In genomic region chr6:40121494-40121893, GRCm38 (mm10) we compare ENCODE assay signal across 23 mouse cellular contexts.
DNase-seq lines count a peak whose midpoint lies in the region; ATAC-seq and TF ChIP-seq lines count a peak whose summit lies in the region.
"Had no signal": no experiment of that assay in that cellular context is flagged by ENCODE, and none has a peak within 500 bp of the region (broad histone marks: within the 10 kb centered on the region; RNA-seq: fewer than 3 reads in every experiment).

No protein-coding gene starts in this region.

- no peak for DNase-seq in hindbrain, embryonic 14.5 days (ENCODE audit: low spot score)
- DNase-seq in hindbrain, embryonic 10.5 days (ENCODE audit: low spot score): no peak
- no peak for DNase-seq in neural tube, embryonic 10.5 days (ENCODE audit: extremely low spot score, low spot score)
- no peak for DNase-seq in midbrain, postnatal 0 days (ENCODE audit: low spot score)
- DNase-seq in ovary, postnatal 14 days (ENCODE audit: low spot score): no peak
- DNase-seq in c-Kit-positive CD71-positive TER-119-positive erythroid progenitor cells, embryonic 14.5 days (ENCODE audit: low spot score): no peak
- DNase-seq: adrenal gland, postnatal 10 days; cerebellum, adult 11 months; cerebellum, adult 9-11 months; gastrocnemius, postnatal 25 days; heart, postnatal 36 days; kidney, adult 8-10 months; kidney, postnatal 25 days; lung, adult 18-20 months; lung, postnatal 10 days; thymus, postnatal 25 days had no signal

- no peak overlapping the region for H3K4me2 ChIP-seq in hindbrain, embryonic 14.5 days (replicated peaks)
- H3K4me2 ChIP-seq in neural tube, embryonic 15.5 days: no peak overlapping the region
- no peak overlapping the region for H3K4me2 ChIP-seq in forebrain, embryonic 16.5 days (ENCODE audit: low read length)
- no peak overlapping the region for H3K4me2 ChIP-seq in midbrain, postnatal 0 days (ENCODE audit: low read depth, low read length, poor library complexity, severe bottlenecking)
- H3K4me2 ChIP-seq: embryonic facial prominence, embryonic 15.5 days; intestine, embryonic 15.5 days; limb, embryonic 13.5 days; liver, embryonic 12.5 days; stomach, embryonic 15.5 days had no signal

- peaks cover 7% of the 10 kb centered on the region for H3K4me1 ChIP-seq in hindbrain, embryonic 14.5 days (replicated peaks; ENCODE audit: control insufficient read depth, insufficient read depth, low read length)
- no peaks in the 10 kb centered on the region for H3K4me1 ChIP-seq in hindbrain, embryonic 10.5 days (replicated peaks)
- peaks cover 6% of the 10 kb centered on the region for H3K4me1 ChIP-seq in neural tube, embryonic 15.5 days
- H3K4me1 ChIP-seq in forebrain, embryonic 16.5 days (replicated peaks; ENCODE audit: control insufficient read depth, insufficient read depth, low read length): peaks cover 16% of the 10 kb centered on the region
- peaks cover 13% of the 10 kb centered on the region for H3K4me1 ChIP-seq in midbrain, postnatal 0 days (ENCODE audit: insufficient read depth, low read length)
- H3K4me1 ChIP-seq: intestine, embryonic 15.5 days; liver, embryonic 12.5 days; stomach, embryonic 15.5 days had no signal

- no peak overlapping the region for H3K9ac ChIP-seq in hindbrain, embryonic 14.5 days
- no peak overlapping the region for H3K9ac ChIP-seq in neural tube, embryonic 15.5 days (replicated peaks)
- H3K9ac ChIP-seq in forebrain, embryonic 16.5 days (replicated peaks; ENCODE audit: low read depth, low read length): no peak overlapping the region
- no peak overlapping the region for H3K9ac ChIP-seq in midbrain, postnatal 0 days (replicated peaks; ENCODE audit: low read length, poor library complexity, severe bottlenecking)
- H3K9ac ChIP-seq: embryonic facial prominence, embryonic 15.5 days; intestine, embryonic 15.5 days; limb, embryonic 13.5 days; liver, embryonic 12.5 days; stomach, embryonic 15.5 days had no signal

- H3K27ac ChIP-seq in hindbrain, embryonic 14.5 days: peak overlapping the region; percentile 32; the same call in 1 of the 2 replicates
- no peak overlapping the region for H3K27ac ChIP-seq in hindbrain, embryonic 10.5 days
- peak overlapping the region; percentile 10; the same call in 1 of the 2 replicates for H3K27ac ChIP-seq in neural tube, embryonic 15.5 days (replicated peaks)
- H3K27ac ChIP-seq in forebrain, embryonic 16.5 days (ENCODE audit: low read length): peak overlapping the region; percentile 44; the same call in 1 of the 2 replicates
- H3K27ac ChIP-seq in midbrain, postnatal 0 days (ENCODE audit: low read depth, low read length): peak overlapping the region; percentile 59
- H3K27ac ChIP-seq: embryonic facial prominence, embryonic 15.5 days; intestine, embryonic 15.5 days; limb, embryonic 13.5 days; liver, embryonic 12.5 days; stomach, embryonic 15.5 days had no signal

- no peaks in the 10 kb centered on the region for H3K27me3 ChIP-seq in hindbrain, embryonic 14.5 days (ENCODE audit: control insufficient read depth, insufficient read depth, low read length)
- H3K27me3 ChIP-seq in hindbrain, embryonic 10.5 days (ENCODE audit: insufficient read depth, poor library complexity, severe bottlenecking): no peaks in the 10 kb centered on the region
- H3K27me3 ChIP-seq in neural tube, embryonic 15.5 days (replicated peaks): no peaks in the 10 kb centered on the region
- H3K27me3 ChIP-seq in forebrain, embryonic 16.5 days (replicated peaks; ENCODE audit: control insufficient read depth, insufficient read depth, low read length): no peaks in the 10 kb centered on the region
- no peaks in the 10 kb centered on the region for H3K27me3 ChIP-seq in midbrain, postnatal 0 days (ENCODE audit: insufficient read depth, low read length)
- H3K27me3 ChIP-seq: embryonic facial prominence, embryonic 15.5 days; intestine, embryonic 15.5 days; limb, embryonic 13.5 days; liver, embryonic 12.5 days; stomach, embryonic 15.5 days had no signal

- H3K36me3 ChIP-seq in hindbrain, embryonic 14.5 days (replicated peaks; ENCODE audit: control insufficient read depth, insufficient read depth): no peaks in the 10 kb centered on the region
- H3K36me3 ChIP-seq in hindbrain, embryonic 10.5 days: no peaks in the 10 kb centered on the region
- no peaks in the 10 kb centered on the region for H3K36me3 ChIP-seq in neural tube, embryonic 15.5 days
- H3K36me3 ChIP-seq in forebrain, embryonic 16.5 days (ENCODE audit: control insufficient read depth, insufficient read depth): no peaks in the 10 kb centered on the region
- no peaks in the 10 kb centered on the region for H3K36me3 ChIP-seq in midbrain, postnatal 0 days (ENCODE audit: insufficient read depth, low read length)
- H3K36me3 ChIP-seq: embryonic facial prominence, embryonic 15.5 days; intestine, embryonic 15.5 days; limb, embryonic 13.5 days; liver, embryonic 12.5 days; stomach, embryonic 15.5 days had no signal

- 0 out of 2 replicates have a peak, but pooled peaks have one; percentile 5 for TF ChIP-seq CTCF in midbrain, postnatal 0 days (IDR thresholded peaks at IDR 0.05)

- no peak for ATAC-seq in hindbrain, embryonic 14.5 days (ENCODE audit: low FRiP score)
- 0 out of 2 replicates have a peak, but pooled peaks have one; percentile 56 for ATAC-seq in neural tube, embryonic 15.5 days (ENCODE audit: low FRiP score)
- peak; percentile 57 for ATAC-seq in forebrain, embryonic 16.5 days
- peak; percentile 38; the same call in 1 of the 2 replicates for ATAC-seq in midbrain, postnatal 0 days (ENCODE audit: low FRiP score)
- ATAC-seq: intestine, embryonic 15.5 days; liver, embryonic 12.5 days had no signal

- H3K4me3 ChIP-seq in hindbrain, embryonic 14.5 days (replicated peaks; ENCODE audit: low read length): no peak overlapping the region
- no peak overlapping the region for H3K4me3 ChIP-seq in hindbrain, embryonic 10.5 days
- no peak overlapping the region for H3K4me3 ChIP-seq in neural tube, embryonic 15.5 days (replicated peaks)
- no peak overlapping the region for H3K4me3 ChIP-seq in forebrain, embryonic 16.5 days (replicated peaks; ENCODE audit: low read length)
- no peak overlapping the region for H3K4me3 ChIP-seq in midbrain, postnatal 0 days (ENCODE audit: low read depth, low read length)
- H3K4me3 ChIP-seq: embryonic facial prominence, embryonic 15.5 days; intestine, embryonic 15.5 days; limb, embryonic 13.5 days; liver, embryonic 12.5 days; stomach, embryonic 15.5 days had no signal

- WGBS in hindbrain, embryonic 14.5 days: 38% methylated on average over 4 of the region's 4 CpGs
- WGBS in hindbrain, embryonic 10.5 days: 56% methylated on average over 4 of the region's 4 CpGs
- 51% methylated on average over 4 of the region's 4 CpGs for WGBS in neural tube, embryonic 15.5 days
- WGBS in forebrain, embryonic 16.5 days: 28% methylated on average over 4 of the region's 4 CpGs
- 13% methylated on average over 4 of the region's 4 CpGs for WGBS in midbrain, postnatal 0 days

- no peaks in the 10 kb centered on the region for H3K9me3 ChIP-seq in hindbrain, embryonic 14.5 days (ENCODE audit: control insufficient read depth, low read length)
- H3K9me3 ChIP-seq in hindbrain, embryonic 10.5 days: no peaks in the 10 kb centered on the region
- no peaks in the 10 kb centered on the region for H3K9me3 ChIP-seq in neural tube, embryonic 15.5 days (replicated peaks)
- no peaks in the 10 kb centered on the region for H3K9me3 ChIP-seq in forebrain, embryonic 16.5 days (ENCODE audit: control insufficient read depth, low read length)
- H3K9me3 ChIP-seq in midbrain, postnatal 0 days (ENCODE audit: low read length): no peaks in the 10 kb centered on the region
- H3K9me3 ChIP-seq: embryonic facial prominence, embryonic 15.5 days; intestine, embryonic 15.5 days; limb, embryonic 13.5 days; liver, embryonic 12.5 days; stomach, embryonic 15.5 days had no signal
